In genomic region chr13:30085446-30085845, GRCm38 (mm10) we compare ENCODE assay signal across 9 mouse cellular contexts. TPM values are rescaled to one million over a fixed set of nuclear protein-coding genes. Genes with fewer than 3 reads are reported as not detected.
DNase-seq lines count a peak whose midpoint lies in the region; ATAC-seq lines count a peak whose summit lies in the region.
"Had no signal": no experiment of that assay in that cellular context is flagged by ENCODE, and none has a peak within 500 bp of the region (broad histone marks: within the 10 kb centered on the region; RNA-seq: fewer than 3 reads in every experiment).

No protein-coding gene starts in this region.

- WGBS in hindbrain, embryonic 11.5 days = 66% methylated on average over 4 of the region's 4 CpGs
- 68% methylated on average over 4 of the region's 4 CpGs for WGBS in hindbrain, embryonic 16.5 days
- whole genome bisulfite sequencing in embryonic facial prominence, embryonic 14.5 days = 62% methylated on average over 4 of the region's 4 CpGs
- WGBS in liver, embryonic 15.5 days (ENCODE audit: insufficient replicate concordance) = 39% methylated on average over 4 of the region's 4 CpGs

- no peaks in the 10 kb centered on the region for H3K36me3 ChIP-seq in hindbrain, embryonic 11.5 days (ENCODE audit: control insufficient read depth, insufficient read depth, low read length)
- no peaks in the 10 kb centered on the region for H3K36me3 ChIP-seq in hindbrain, embryonic 16.5 days (ENCODE audit: control insufficient read depth, insufficient read depth, low read length)
- H3K36me3 ChIP-seq in embryonic facial prominence, embryonic 14.5 days (ENCODE audit: control insufficient read depth, insufficient read depth, low read length) = no peaks in the 10 kb centered on the region
- no peaks in the 10 kb centered on the region for H3K36me3 ChIP-seq in liver, embryonic 15.5 days (replicated peaks)

- peak; percentile 66 for ATAC-seq in hindbrain, embryonic 11.5 days (ENCODE audit: low FRiP score)
- ATAC-seq in hindbrain, embryonic 16.5 days = no peak
- ATAC-seq in CD4-positive, CD25-positive, alpha-beta regulatory T cell, adult 4 months = peak; percentile 15
- peak; percentile 5; the same call in 1 of the 2 replicates for ATAC-seq in embryonic facial prominence, embryonic 14.5 days (ENCODE audit: low read depth)
- ATAC-seq in liver, embryonic 15.5 days (ENCODE audit: insufficient read depth) = no peak
- no peak; the same call in 1 of the 2 replicates for ATAC-seq in frontal cortex, adult (ENCODE audit: low TSS enrichment)

- no peak overlapping the region for H3K4me2 ChIP-seq in hindbrain, embryonic 11.5 days (replicated peaks; ENCODE audit: low read depth, low read length)
- H3K4me2 ChIP-seq in hindbrain, embryonic 16.5 days (ENCODE audit: low read length) = no peak overlapping the region
- H3K4me2 ChIP-seq in embryonic facial prominence, embryonic 14.5 days (ENCODE audit: low read depth, low read length) = no peak overlapping the region
- H3K4me2 ChIP-seq in liver, embryonic 15.5 days = peak overlapping the region; percentile 53; the same call in 1 of the 2 replicates

- H3K9ac ChIP-seq in hindbrain, embryonic 11.5 days (ENCODE audit: low read depth, low read length) = no peak overlapping the region
- H3K9ac ChIP-seq in hindbrain, embryonic 16.5 days (ENCODE audit: low read depth, low read length) = no peak overlapping the region
- H3K9ac ChIP-seq in embryonic facial prominence, embryonic 14.5 days (ENCODE audit: low read depth, low read length) = no peak overlapping the region
- H3K9ac ChIP-seq in liver, embryonic 15.5 days = no peak overlapping the region

- H3K27me3 ChIP-seq in hindbrain, embryonic 11.5 days (ENCODE audit: control insufficient read depth, insufficient read depth, low read length) = no peaks in the 10 kb centered on the region
- H3K27me3 ChIP-seq in hindbrain, embryonic 16.5 days (replicated peaks; ENCODE audit: control insufficient read depth, insufficient read depth, low read length) = no peaks in the 10 kb centered on the region
- no peaks in the 10 kb centered on the region for H3K27me3 ChIP-seq in embryonic facial prominence, embryonic 14.5 days (replicated peaks; ENCODE audit: control insufficient read depth, insufficient read depth, low read length)
- H3K27me3 ChIP-seq in liver, embryonic 15.5 days = peaks cover 10% of the 10 kb centered on the region; the same call in 1 of the 2 replicates

- no peak overlapping the region for H3K27ac ChIP-seq in hindbrain, embryonic 11.5 days (ENCODE audit: low read depth, low read length)
- H3K27ac ChIP-seq in hindbrain, embryonic 16.5 days (ENCODE audit: low read depth, low read length) = no peak overlapping the region
- H3K27ac ChIP-seq in embryonic facial prominence, embryonic 14.5 days (replicated peaks; ENCODE audit: low read depth, low read length) = no peak overlapping the region
- H3K27ac ChIP-seq in liver, embryonic 15.5 days (replicated peaks) = no peak overlapping the region

- no peaks in the 10 kb centered on the region for H3K4me1 ChIP-seq in hindbrain, embryonic 11.5 days (replicated peaks; ENCODE audit: control insufficient read depth, insufficient read depth, low read length)
- no peaks in the 10 kb centered on the region for H3K4me1 ChIP-seq in hindbrain, embryonic 16.5 days (ENCODE audit: control insufficient read depth, insufficient read depth, low read depth, low read length)
- H3K4me1 ChIP-seq in embryonic facial prominence, embryonic 14.5 days (ENCODE audit: control insufficient read depth, insufficient read depth, low read length) = no peaks in the 10 kb centered on the region
- H3K4me1 ChIP-seq in liver, embryonic 15.5 days (replicated peaks) = peaks cover 12% of the 10 kb centered on the region

- no peak overlapping the region for H3K4me3 ChIP-seq in hindbrain, embryonic 11.5 days (ENCODE audit: low read depth, low read length)
- H3K4me3 ChIP-seq in hindbrain, embryonic 16.5 days (ENCODE audit: low read length) = no peak overlapping the region
- no peak overlapping the region for H3K4me3 ChIP-seq in embryonic facial prominence, embryonic 14.5 days (ENCODE audit: low read depth, low read length)
- no peak overlapping the region for H3K4me3 ChIP-seq in liver, embryonic 15.5 days (replicated peaks)

- DNase-seq in hindbrain, embryonic 11.5 days (ENCODE audit: low spot score) = peak; percentile 36
- DNase-seq in embryonic facial prominence, embryonic 14.5 days (ENCODE audit: low spot score) = no peak
- no peak for DNase-seq in spleen, postnatal 10 days (ENCODE audit: low spot score in 2 of 2)
- no peak for DNase-seq in right cerebral cortex, postnatal 36 days (ENCODE audit: low spot score in 2 of 2)

- no peaks in the 10 kb centered on the region for H3K9me3 ChIP-seq in hindbrain, embryonic 11.5 days (ENCODE audit: control insufficient read depth, low read length)
- H3K9me3 ChIP-seq in hindbrain, embryonic 16.5 days (ENCODE audit: control insufficient read depth, low read length) = no peaks in the 10 kb centered on the region
- peaks cover 4% of the 10 kb centered on the region; the same call in 1 of the 2 replicates for H3K9me3 ChIP-seq in embryonic facial prominence, embryonic 14.5 days (ENCODE audit: control insufficient read depth, low read length)
- H3K9me3 ChIP-seq in liver, embryonic 15.5 days (replicated peaks) = no peaks in the 10 kb centered on the region

RNA-seq across cellular contexts. Expression of gene Mboat1, which starts 50.8 kb away (rescaled TPM):
- polyA plus RNA-seq in hindbrain, embryonic 11.5 days (2014; fragmentation: Nextera tagmentation; extraction: Ambion mirVana) = 6.4 and 7.4 TPM in 2 replicates
- 2.6 and 3.4 TPM in 2 replicates for polyA plus RNA-seq in hindbrain, embryonic 16.5 days (2015; fragmentation: Nextera tagmentation; extraction: Ambion mirVana)
- 1 to 10 TPM; 9.6 to 9.8 TPM for polyA plus RNA-seq in CD4-positive, CD25-positive, alpha-beta regulatory T cell, adult 4 months (2017; shearing (Covaris generic))
- polyA plus RNA-seq in embryonic facial prominence, embryonic 14.5 days (2014; fragmentation: Nextera tagmentation; extraction: Ambion mirVana) = 15.4 and 16.6 TPM in 2 replicates
- 1.6 and 1.7 TPM in 2 replicates for polyA plus RNA-seq in liver, embryonic 15.5 days (2015; fragmentation: Nextera tagmentation; extraction: Ambion mirVana)
- polyA plus RNA-seq: erythroblast, embryonic 14.5 days had no signal

Comparison
In these comparisons a context has a peak if more than half of its experiments do, and no peak if none do; other contexts are left out.
1. ATAC-seq: peak in hindbrain, embryonic 11.5 days (single experiment), CD4-positive, CD25-positive, alpha-beta regulatory T cell, adult 4 months (single experiment) and embryonic facial prominence, embryonic 14.5 days (single experiment); none in hindbrain, embryonic 16.5 days (single experiment), liver, embryonic 15.5 days (single experiment) and frontal cortex, adult (single experiment).